Mouse (Mus musculus) kidney, adult 9 months (tissue): ENCODE data around the gene Fgfr2.

Experiments used
- DNase-seq: peaks from one replicate; pipeline ENCODE4 v3.0.0; 2022

Fgfr2 gene

DNA sequence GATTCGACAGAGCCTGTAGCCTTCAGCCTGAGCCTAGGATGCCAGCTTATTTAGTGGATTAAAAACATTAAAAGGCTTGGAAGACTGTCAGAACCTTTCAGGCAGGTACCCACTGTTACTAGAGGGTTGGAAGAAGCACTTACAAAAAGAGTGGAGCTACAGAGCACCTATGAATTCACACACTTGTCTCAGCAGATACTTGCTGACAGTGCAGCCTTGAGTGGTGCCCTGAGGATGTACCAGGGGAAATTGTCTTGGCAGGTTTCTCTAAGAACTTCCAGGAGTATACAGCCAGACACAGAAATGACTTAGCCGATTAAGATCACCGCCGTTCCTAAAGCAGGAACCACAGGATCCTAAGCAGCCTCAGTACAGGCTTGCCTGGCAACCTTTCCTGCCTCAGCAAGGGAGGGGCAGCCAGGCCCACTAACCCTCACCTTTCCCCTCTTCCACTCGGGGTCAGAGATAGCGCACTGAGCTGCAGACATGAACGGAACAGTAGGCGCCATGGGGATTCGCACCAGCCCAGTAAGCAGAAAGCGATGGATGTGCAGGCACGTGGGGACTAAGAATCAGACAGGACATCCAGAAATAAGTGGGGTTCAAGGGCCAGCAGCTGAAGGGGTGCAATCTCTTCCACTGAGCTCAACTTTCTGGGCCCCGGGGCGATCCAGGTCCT lies 39.1 kb downstream of the Fgfr2 start:
- no peak for DNase-seq

GRCm38 (mm10) chr7:133078929-133079328 lies 44.2 kb downstream of the Fgfr2 start:
- DNase-seq = peak; percentile 24

DNA sequence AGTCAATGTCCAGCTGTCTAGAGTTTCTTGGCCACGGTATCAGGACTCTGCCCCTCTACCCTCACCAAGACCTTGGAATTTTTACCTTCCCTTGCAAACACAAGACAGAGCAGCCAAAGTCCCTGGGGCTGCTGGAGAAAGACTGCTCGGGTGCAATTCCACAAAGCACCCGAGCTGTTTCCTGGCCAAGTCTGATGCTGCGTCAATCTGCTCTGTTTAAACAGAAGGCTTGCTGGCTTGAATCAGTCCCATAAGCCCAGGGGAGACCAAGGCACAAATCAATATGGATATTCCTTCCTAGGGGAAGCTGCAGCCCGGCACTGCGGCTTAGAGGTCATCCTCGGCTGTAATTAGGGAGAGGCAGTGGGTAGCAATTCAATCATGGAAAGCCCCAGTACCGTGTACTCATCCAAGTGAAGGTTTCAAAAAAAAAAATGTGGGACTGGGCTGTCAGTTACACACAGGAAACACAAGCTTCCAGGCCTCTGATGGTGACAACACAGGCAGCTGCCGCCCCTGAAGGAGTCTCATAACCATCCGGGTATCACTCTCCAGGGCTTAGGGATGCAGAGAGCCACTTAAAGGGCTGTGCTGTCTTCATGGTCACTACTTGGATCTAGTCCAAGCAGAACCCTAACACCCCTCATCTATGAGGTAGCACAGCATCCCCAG lies 48.6 kb downstream of the Fgfr2 start:
- peak; percentile 65 for DNase-seq

DNA sequence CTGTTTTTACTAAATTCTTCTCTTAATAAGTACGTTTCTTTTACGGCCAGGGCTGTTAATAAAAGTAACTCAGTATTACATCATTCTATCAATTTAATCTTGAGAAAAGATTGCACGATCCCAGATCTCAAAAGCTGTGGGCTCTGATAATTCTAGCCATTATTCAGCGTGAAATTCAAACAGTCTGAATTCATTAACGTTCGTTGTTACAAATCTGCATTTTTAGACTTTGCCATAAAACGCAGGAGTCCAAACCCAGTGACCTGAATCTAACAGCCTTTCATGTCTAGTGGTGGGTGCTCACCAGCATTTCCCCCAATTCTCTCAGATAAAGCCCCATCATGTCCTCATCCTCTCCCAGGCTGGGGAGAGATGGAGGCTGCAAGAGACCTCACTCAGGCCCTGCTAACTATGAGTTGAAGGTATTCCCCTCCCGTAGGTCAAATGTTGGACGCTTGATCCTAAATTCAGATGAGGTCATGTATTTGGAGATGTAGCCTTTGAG lies 50.0 kb downstream of the Fgfr2 start:
- no peak for DNase-seq

- DNase-seq = no peak
Observed at GRCm38 (mm10) chr7:133072535-133072934, 50.6 kb downstream of the Fgfr2 start.

- no peak for DNase-seq
Observed at GRCm38 (mm10) chr7:133067321-133067841, 55.8 kb downstream of the Fgfr2 start.

GRCm38 (mm10) chr7:133066776-133067175 lies 56.4 kb downstream of the Fgfr2 start:
- no peak for DNase-seq

- no peak for DNase-seq
Observed at GRCm38 (mm10) chr7:133062055-133062454, 61.1 kb downstream of the Fgfr2 start.

DNA sequence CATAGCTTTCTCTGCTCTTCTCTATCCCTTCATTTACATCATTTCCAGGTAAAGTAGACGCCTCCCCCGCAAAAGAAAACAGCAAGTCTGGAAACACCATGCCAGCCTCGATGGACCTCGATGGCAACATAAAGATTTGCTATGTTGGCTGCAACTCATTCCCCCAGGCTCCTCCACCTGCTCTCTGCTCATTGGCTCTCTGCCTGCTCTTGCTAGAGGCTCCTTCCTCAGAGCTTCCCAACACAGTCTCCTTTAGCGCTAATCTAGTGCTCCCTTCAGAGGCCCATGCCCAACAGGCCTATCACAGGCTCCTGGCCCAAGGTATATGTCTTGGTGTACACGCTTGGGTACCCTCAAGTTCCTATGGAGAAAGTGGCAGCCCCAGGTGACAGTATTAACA lies 63.0 kb downstream of the Fgfr2 start:
- no peak for DNase-seq

- DNase-seq = no peak
Observed at GRCm38 (mm10) chr7:133059517-133060104, 63.5 kb downstream of the Fgfr2 start.

DNA sequence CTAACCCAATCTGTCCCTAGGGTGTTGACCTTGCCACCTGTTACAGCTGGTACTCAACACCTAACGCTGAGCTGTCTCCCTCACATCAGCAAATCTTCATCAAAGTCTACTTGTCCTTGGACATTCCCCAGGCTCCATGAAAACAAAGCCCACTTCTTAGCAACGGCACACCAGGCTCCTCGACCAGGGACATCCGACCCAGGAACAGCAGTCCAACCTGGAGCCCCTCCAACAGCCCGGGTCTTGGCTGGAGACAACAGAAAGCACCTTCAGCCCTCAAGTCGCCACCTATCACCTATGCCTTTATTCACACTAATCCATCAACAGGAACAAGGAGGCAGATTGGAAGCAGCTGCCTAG lies 64.0 kb downstream of the Fgfr2 start:
- no peak for DNase-seq

DNA sequence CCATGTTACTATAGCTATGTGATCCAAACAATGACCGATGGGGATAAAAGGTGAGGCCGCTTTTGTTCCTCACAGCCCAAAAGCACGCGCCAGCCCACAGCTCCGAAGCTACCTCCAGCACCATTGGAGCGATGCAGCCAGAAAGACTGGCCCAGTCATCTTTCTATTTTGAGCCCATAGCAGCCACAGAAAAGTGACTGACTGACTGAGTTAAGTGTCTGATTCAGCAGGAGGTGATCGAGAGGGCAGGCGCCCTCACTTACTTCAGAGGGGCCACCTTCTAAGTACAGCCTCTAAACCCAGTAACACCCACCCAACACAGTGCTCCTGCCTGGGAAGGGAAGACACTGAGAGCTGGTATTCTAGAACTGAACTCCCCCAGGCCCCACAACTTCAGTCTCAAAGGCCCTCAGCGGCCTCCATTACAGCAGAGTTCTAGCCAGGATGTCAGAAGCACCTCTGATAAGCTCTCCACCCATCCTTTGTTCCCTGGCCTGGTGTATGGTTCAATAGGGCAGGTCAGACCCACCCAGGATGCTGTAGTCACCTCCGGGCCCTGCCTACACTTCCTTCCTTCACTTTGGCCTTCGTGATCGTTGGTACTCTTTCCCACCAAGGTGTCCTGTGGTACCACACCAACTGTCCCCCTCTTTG lies 64.5 kb downstream of the Fgfr2 start:
- no peak for DNase-seq

- DNase-seq = peak; percentile 68
Observed at GRCm38 (mm10) chr7:133056924-133057323, 66.2 kb downstream of the Fgfr2 start.

GRCm38 (mm10) chr7:133054486-133054885 lies 68.7 kb downstream of the Fgfr2 start:
- no peak for DNase-seq

DNA sequence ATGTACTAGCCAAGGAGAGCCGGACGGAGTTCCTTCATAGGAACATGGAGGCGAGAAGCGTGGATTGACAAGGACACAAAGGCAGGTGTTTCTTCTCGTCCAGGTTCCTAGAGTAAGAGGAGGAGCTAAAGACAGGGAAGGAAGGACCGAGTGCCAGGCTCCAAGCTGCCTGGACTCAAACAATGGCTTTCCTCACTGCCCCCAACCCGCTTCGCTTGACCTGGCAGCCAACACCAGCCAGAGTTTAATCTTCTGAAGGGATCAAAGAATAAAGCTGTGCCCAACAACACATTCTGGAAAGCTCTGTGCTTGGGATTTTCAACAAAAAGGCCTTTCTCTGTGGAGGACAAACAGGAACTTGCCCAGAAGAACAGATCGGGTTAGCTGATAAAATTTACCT lies 69.4 kb downstream of the Fgfr2 start:
- no peak for DNase-seq

DNA sequence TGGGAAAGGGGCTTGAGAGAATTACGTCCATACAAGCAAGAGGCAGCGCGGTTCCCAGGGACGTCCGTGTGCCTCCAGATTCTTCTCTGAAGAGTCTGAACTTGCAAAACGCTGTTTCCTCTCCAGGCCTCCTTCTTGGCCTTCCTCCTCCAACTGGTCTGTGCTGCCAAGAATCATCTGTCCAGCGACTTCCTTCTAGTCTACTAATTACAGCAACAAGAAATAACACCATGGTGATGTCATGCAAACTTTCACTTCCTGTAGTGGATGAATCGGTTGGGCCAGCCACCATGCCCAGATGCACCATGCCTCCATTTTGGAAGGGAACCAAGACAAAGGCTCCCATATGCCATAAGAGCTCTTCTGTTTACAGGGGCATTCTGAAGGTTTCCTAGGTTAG lies 70.3 kb downstream of the Fgfr2 start:
- peak; percentile 66 for DNase-seq

- DNase-seq = peak; percentile 81
Observed at GRCm38 (mm10) chr7:133050681-133051080, 72.5 kb downstream of the Fgfr2 start.

DNA sequence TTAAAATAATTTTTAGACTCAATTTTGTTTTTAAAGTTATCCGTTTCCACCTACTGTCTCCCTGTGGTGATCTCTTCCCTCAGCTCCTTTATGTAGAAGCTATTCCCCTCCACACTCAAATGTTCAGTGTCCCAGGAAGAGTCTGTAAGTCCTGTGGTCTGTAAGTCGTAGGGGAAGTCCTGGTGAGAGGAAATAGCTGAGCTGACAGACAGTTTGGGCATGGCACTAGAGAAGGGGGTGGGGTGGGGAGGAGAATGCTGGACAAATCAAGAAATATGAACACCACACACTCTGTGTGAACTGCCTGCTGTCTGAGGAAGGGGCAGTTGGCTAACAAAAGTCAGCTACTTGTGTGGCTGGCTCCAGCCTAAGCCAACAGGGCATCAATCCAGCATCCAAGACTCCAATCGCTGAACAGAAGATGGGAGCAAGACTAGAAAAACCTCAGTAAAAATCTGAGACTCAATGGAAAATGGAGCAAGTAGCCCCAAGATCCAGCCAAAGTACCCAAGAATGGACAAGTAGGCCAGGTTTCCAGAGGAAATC lies 75.0 kb downstream of the Fgfr2 start:
- no peak for DNase-seq

GRCm38 (mm10) chr7:133047287-133047686 lies 75.9 kb downstream of the Fgfr2 start:
- no peak for DNase-seq

- no peak for DNase-seq
Observed at GRCm38 (mm10) chr7:133044721-133045120, 78.4 kb downstream of the Fgfr2 start.

DNA sequence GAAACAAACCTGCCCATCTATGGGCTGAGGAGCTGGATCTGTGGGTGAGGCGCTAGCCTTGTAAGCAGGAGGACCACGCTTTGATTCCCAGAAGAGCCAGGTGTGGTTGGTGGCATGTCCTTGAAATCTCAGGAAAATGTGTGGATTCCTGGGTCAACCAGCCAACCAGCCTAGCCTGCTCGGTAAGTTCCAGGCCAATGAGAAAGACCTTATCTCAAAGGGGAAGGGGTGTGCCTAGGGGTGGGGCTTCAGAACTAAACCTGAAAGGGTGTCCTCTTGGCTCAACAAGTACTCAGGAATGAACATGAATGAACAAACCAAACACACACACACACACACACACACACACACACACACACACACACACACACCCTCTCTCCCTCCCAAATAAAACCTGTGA lies 81.4 kb downstream of the Fgfr2 start:
- DNase-seq = no peak

DNA sequence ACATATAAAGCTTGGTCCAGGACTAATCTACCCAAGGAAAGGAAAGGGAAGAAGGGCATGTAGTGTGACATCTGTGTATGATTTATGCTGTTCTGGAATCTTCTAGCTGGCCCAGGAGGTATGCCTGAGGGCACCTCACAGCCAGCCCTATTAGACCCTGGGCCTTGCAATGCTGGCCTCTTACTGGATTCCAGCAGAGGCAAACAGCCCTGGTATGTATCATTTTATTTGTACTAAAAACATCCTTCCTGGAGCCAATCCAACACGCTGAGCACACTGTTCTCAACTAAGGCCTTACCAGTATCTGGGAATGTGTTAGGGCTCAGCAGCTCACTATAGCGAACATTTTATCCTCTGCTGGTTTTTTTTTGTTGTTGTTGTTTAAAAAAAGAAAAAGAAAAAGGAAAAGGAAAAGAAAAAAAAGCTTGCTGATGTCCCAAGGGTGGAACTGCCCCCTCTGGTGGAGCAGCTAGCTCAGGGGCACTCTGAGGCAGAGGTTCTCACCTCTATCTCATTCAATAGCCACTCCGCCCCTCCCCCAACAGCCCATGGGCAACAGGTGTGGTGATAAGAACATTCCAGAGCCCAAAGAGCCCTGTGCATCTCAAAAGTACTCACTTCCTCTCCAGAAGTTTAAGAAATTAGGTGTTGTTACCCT lies 82.3 kb downstream of the Fgfr2 start:
- DNase-seq = peak; percentile 51
